Mouse (Mus musculus) E14TG2a.4 (cell line): ENCODE data around the gene Actl6b.

Source experiments
- H3K27me3 ChIP-seq: 2 replicates; pipeline ENCODE4 v1.6.1; 2014; ENCODE audit warnings: low read length, control low read depth; ENCODE audit not compliant: insufficient read depth
- H3K36me3 ChIP-seq: 2 replicates; pipeline ENCODE4 v1.6.1; 2014; ENCODE audit warnings: low read length, control low read depth; ENCODE audit not compliant: insufficient read depth
- H3K4me1 ChIP-seq: replicated peaks from 2 replicates; pipeline ENCODE4 v1.6.1; 2014; ENCODE audit warnings: low read depth, low read length, control low read depth
- H3K4me3 ChIP-seq: replicated peaks from 2 replicates; pipeline ENCODE4 v1.5.1; 2014; ENCODE audit warnings: mild to moderate bottlenecking, low read length
- H3K9me3 ChIP-seq: 2 replicates; pipeline ENCODE4 v1.6.1; 2014; ENCODE audit warnings: low read length, control low read depth
- CTCF ChIP-seq: conservative IDR thresholded peaks from 2 replicates; pipeline ENCODE4 v1.5.1; 2014; ENCODE audit warnings: low read length
- NANOG ChIP-seq: IDR thresholded peaks from 2 replicates; pipeline ENCODE4 v1.6.1; 2014; ENCODE audit warnings: borderline replicate concordance, low read length, mixed read lengths
- POU5F1 ChIP-seq: IDR thresholded peaks from 2 replicates; pipeline ENCODE4 v1.6.1; 2014; ENCODE audit warnings: low read length, borderline replicate concordance

Gene Actl6b

GRCm38 (mm10) chr5:137565744-137566143 lies 12.4 kb downstream of the Actl6b start:
- Histone ChIP-seq H3K4me1 (peaks cover 55% of the 10 kb centered on the region), H3K4me3 (no peak overlapping the region), H3K36me3 (no peaks in the 10 kb centered on the region), H3K9me3 (no peaks in the 10 kb centered on the region), H3K27me3 (peaks cover 13% of the 10 kb centered on the region; the same call in 1 of the 2 replicates)
- TF ChIP-seq NANOG (no peak), POU5F1 (no peak), CTCF (no peak)

- peaks cover 59% of the 10 kb centered on the region for H3K4me1 ChIP-seq
- no peak overlapping the region for H3K4me3 ChIP-seq
- no peak for TF ChIP-seq POU5F1
- TF ChIP-seq CTCF = no peak
- no peak for TF ChIP-seq NANOG
- no peaks in the 10 kb centered on the region for H3K36me3 ChIP-seq
- H3K9me3 ChIP-seq = no peaks in the 10 kb centered on the region
- H3K27me3 ChIP-seq = peaks cover 17% of the 10 kb centered on the region
Measured at GRCm38 (mm10) chr5:137566416-137566815, 13.1 kb downstream of the Actl6b start.

- Histone ChIP-seq H3K9me3 (no peaks in the 10 kb centered on the region), H3K27me3 (peaks cover 31% of the 10 kb centered on the region), H3K36me3 (no peaks in the 10 kb centered on the region), H3K4me1 (peaks cover 49% of the 10 kb centered on the region), H3K4me3 (no peak overlapping the region)
- TF ChIP-seq CTCF (no peak), NANOG (no peak), POU5F1 (no peak)
Measured at GRCm38 (mm10) chr5:137568223-137568798, 15.0 kb downstream of the Actl6b start.

GRCm38 (mm10) chr5:137569031-137569430 lies 15.7 kb downstream of the Actl6b start:
- Histone ChIP-seq H3K4me1 (peaks cover 48% of the 10 kb centered on the region), H3K36me3 (no peaks in the 10 kb centered on the region), H3K4me3 (no peak overlapping the region; the same call in 1 of the 2 replicates), H3K9me3 (no peaks in the 10 kb centered on the region), H3K27me3 (peaks cover 38% of the 10 kb centered on the region)
- no peak for TF ChIP-seq NANOG
- no peak for TF ChIP-seq POU5F1
- no peak for TF ChIP-seq CTCF

- peak within 1 kb of the TSS; percentile 45; the same call in 1 of the 2 replicates for H3K4me3 ChIP-seq
- TF ChIP-seq NANOG (no peak), CTCF (no peak), POU5F1 (no peak)
Measured at GRCm38 (mm10) chr5:137569665-137570064, 16.3 kb downstream of the Actl6b start, which contains the start of gene Tfr2. Gene Tfr2 (plus strand): TSS chr5:137569840.

GRCm38 (mm10) chr5:137570181-137570580 lies 16.9 kb downstream of the Actl6b start:
- no peak overlapping the region for H3K4me3 ChIP-seq
- TF ChIP-seq CTCF (no peak), NANOG (no peak), POU5F1 (no peak)
- peaks cover 53% of the 10 kb centered on the region for H3K4me1 ChIP-seq
- no peaks in the 10 kb centered on the region for H3K9me3 ChIP-seq
- peaks cover 50% of the 10 kb centered on the region for H3K27me3 ChIP-seq
- no peaks in the 10 kb centered on the region for H3K36me3 ChIP-seq

More at GRCm38 (mm10) chr5:137569665-137570064, 16.3 kb downstream of the Actl6b start, which contains the start of gene Tfr2:
- Histone ChIP-seq H3K9me3 (no peaks in the 10 kb centered on the region), H3K4me1 (peaks cover 50% of the 10 kb centered on the region), H3K36me3 (no peaks in the 10 kb centered on the region), H3K27me3 (peaks cover 44% of the 10 kb centered on the region)

- H3K4me1 ChIP-seq = peaks cover 49% of the 10 kb centered on the region
- no peaks in the 10 kb centered on the region for H3K9me3 ChIP-seq
- H3K27me3 ChIP-seq = peaks cover 50% of the 10 kb centered on the region
- no peak for TF ChIP-seq NANOG
- TF ChIP-seq POU5F1 = no peak
- no peak for TF ChIP-seq CTCF
- H3K36me3 ChIP-seq = no peaks in the 10 kb centered on the region
- H3K4me3 ChIP-seq = no peak overlapping the region
Measured at GRCm38 (mm10) chr5:137570691-137571586, 17.6 kb downstream of the Actl6b start.

GRCm38 (mm10) chr5:137574470-137574901 lies 21.2 kb downstream of the Actl6b start:
- Histone ChIP-seq H3K27me3 (peaks cover 51% of the 10 kb centered on the region), H3K36me3 (no peaks in the 10 kb centered on the region), H3K4me1 (peaks cover 33% of the 10 kb centered on the region), H3K9me3 (no peaks in the 10 kb centered on the region), H3K4me3 (peak overlapping the region; percentile 52; the same call in 1 of the 2 replicates)
- no peak for TF ChIP-seq NANOG
- peak; percentile 24 for TF ChIP-seq CTCF
